Mouse (Mus musculus) forebrain, embryonic 16.5 days (tissue): Measurements from ENCODE around the gene Cldn15. TPM values are rescaled to one million over a fixed set of nuclear protein-coding genes. Genes with fewer than 3 reads are reported as not detected.
"Not testable (repeated sequence)": the region's sequence is repeated elsewhere in the genome, so short reads cannot be mapped to it uniquely, and the experiment has no call there.

Source experiments
- ATAC-seq: fragments of 200-750 bp; cut with Nextera tagmentation; 2 replicates; pipeline ENCODE4 v1.8.0; 2017; ENCODE audit warnings: mild to moderate bottlenecking, moderate library complexity
- H3K27ac ChIP-seq: fragments of 300-500 bp; sonication (generic); 2 replicates; pipeline ENCODE4 v1.5.1; 2014; ENCODE audit warnings: low read length, control low read depth
- H3K27me3 ChIP-seq: fragments of 300-500 bp; sonication (generic); replicated peaks from 2 replicates; pipeline ENCODE4 v1.6.1; 2014; ENCODE audit warnings: low read length; ENCODE audit not compliant: control insufficient read depth, insufficient read depth
- H3K36me3 ChIP-seq: fragments of 300-500 bp; sonication (generic); 2 replicates; pipeline ENCODE4 v1.6.1; 2014; ENCODE audit not compliant: control insufficient read depth, insufficient read depth
- H3K4me1 ChIP-seq: fragments of 300-500 bp; sonication (generic); replicated peaks from 2 replicates; pipeline ENCODE4 v1.6.1; 2014; ENCODE audit warnings: low read length; ENCODE audit not compliant: control insufficient read depth, insufficient read depth
- H3K4me2 ChIP-seq: fragments of 300-500 bp; sonication (generic); 2 replicates; pipeline ENCODE4 v1.6.1; 2014; ENCODE audit warnings: mild to moderate bottlenecking, low read length, control low read depth
- H3K4me3 ChIP-seq: fragments of 300-500 bp; sonication (generic); replicated peaks from 2 replicates; pipeline ENCODE4 v1.5.1; 2014; ENCODE audit warnings: mild to moderate bottlenecking, low read length, control low read depth
- H3K9ac ChIP-seq: fragments of 300-500 bp; sonication (generic); replicated peaks from 2 replicates; pipeline ENCODE4 v1.6.1; 2014; ENCODE audit warnings: low read depth, low read length, control low read depth
- H3K9me3 ChIP-seq: fragments of 300-500 bp; sonication (generic); 2 replicates; pipeline ENCODE4 v1.6.1; 2016; ENCODE audit warnings: low read length; ENCODE audit not compliant: control insufficient read depth
- WGBS: fragments of 180-500 bp; shearing (Covaris S2); extraction: QIAGEN DNeasy Blood & Tissue Kit; methylation state at CpG from one replicate; pipeline ENCODE4 v1.1.7; 2014; 5-methylcytosine and 5-hydroxymethylcytosine counted together
- polyA plus RNA-seq: library from polyadenylated mRNA; unstranded; fragments of >200 nt; fragmentation: Nextera tagmentation; extraction: Ambion mirVana; gene quantifications from 2 replicates; pipeline ENCODE4 v1.2.1, GENCODE M21; 2015

Cldn15 gene
- polyA plus RNA-seq, 1 experiment from 2014 or later: 0.58 TPM

GRCm38 (mm10) chr5:136932956-136933355 is 33.5 kb upstream of the Cldn15 start:
- no peak overlapping the region for H3K9ac ChIP-seq
- H3K4me3 ChIP-seq: no peak overlapping the region
- no peaks in the 10 kb centered on the region for H3K9me3 ChIP-seq
- H3K27me3 ChIP-seq: no peaks in the 10 kb centered on the region
- WGBS: 87% methylated on average over 5 of the region's 5 CpGs
- ATAC-seq: no peak
- H3K36me3 ChIP-seq: no peaks in the 10 kb centered on the region
- H3K4me1 ChIP-seq: 0 out of 2 replicates have a peak, but pooled peaks cover 2% of the 10 kb centered on the region
- no peak overlapping the region for H3K4me2 ChIP-seq
- H3K27ac ChIP-seq: no peak overlapping the region

GRCm38 (mm10) chr5:136933930-136934329 is 32.5 kb upstream of the Cldn15 start:
- no peaks in the 10 kb centered on the region for H3K36me3 ChIP-seq
- H3K4me2 ChIP-seq: no peak overlapping the region
- 91% methylated on average over 6 of the region's 6 CpGs for WGBS
- H3K27ac ChIP-seq: no peak overlapping the region
- H3K4me1 ChIP-seq: 0 out of 2 replicates have a peak, but pooled peaks cover 2% of the 10 kb centered on the region
- ATAC-seq: no peak
- H3K9me3 ChIP-seq: no peaks in the 10 kb centered on the region
- H3K4me3 ChIP-seq: no peak overlapping the region
- H3K9ac ChIP-seq: no peak overlapping the region
- no peaks in the 10 kb centered on the region for H3K27me3 ChIP-seq

- Histone ChIP-seq H3K4me3 (no peak overlapping the region), H3K9ac (no peak overlapping the region), H3K9me3 (no peaks in the 10 kb centered on the region), H3K36me3 (no peaks in the 10 kb centered on the region), H3K27ac (no peak overlapping the region), H3K27me3 (no peaks in the 10 kb centered on the region), H3K4me2 (no peak overlapping the region), H3K4me1 (no peaks in the 10 kb centered on the region)
- 71% methylated on average over 7 of the region's 7 CpGs for WGBS
- no peak for ATAC-seq
Observed at GRCm38 (mm10) chr5:136935905-136936695, 30.3 kb upstream of the Cldn15 start.

GRCm38 (mm10) chr5:136936750-136937149 is 29.7 kb upstream of the Cldn15 start:
- no peak overlapping the region for H3K9ac ChIP-seq
- H3K4me1 ChIP-seq: no peaks in the 10 kb centered on the region
- no peak overlapping the region for H3K4me2 ChIP-seq
- no peaks in the 10 kb centered on the region for H3K27me3 ChIP-seq
- H3K9me3 ChIP-seq: no peaks in the 10 kb centered on the region
- H3K36me3 ChIP-seq: no peaks in the 10 kb centered on the region
- no peak overlapping the region for H3K4me3 ChIP-seq
- no peak for ATAC-seq
- 86% methylated on average over 6 of the region's 6 CpGs for WGBS
- H3K27ac ChIP-seq: no peak overlapping the region

- H3K27me3 ChIP-seq: no peaks in the 10 kb centered on the region
- no peak overlapping the region for H3K9ac ChIP-seq
- H3K27ac ChIP-seq: no peak overlapping the region
- no peaks in the 10 kb centered on the region for H3K36me3 ChIP-seq
- no peaks in the 10 kb centered on the region for H3K4me1 ChIP-seq
- no peaks in the 10 kb centered on the region for H3K9me3 ChIP-seq
- H3K4me3 ChIP-seq: no peak overlapping the region
- no peak overlapping the region for H3K4me2 ChIP-seq
- 87% methylated on average over 5 of the region's 5 CpGs for WGBS
- ATAC-seq: no peak
Observed at GRCm38 (mm10) chr5:136937621-136938020, 28.8 kb upstream of the Cldn15 start.

GRCm38 (mm10) chr5:136939284-136939683 is 27.1 kb upstream of the Cldn15 start:
- Histone ChIP-seq H3K9ac (no peak overlapping the region), H3K4me2 (no peak overlapping the region), H3K27me3 (no peaks in the 10 kb centered on the region), H3K4me1 (no peaks in the 10 kb centered on the region), H3K36me3 (no peaks in the 10 kb centered on the region), H3K27ac (no peak overlapping the region), H3K9me3 (no peaks in the 10 kb centered on the region), H3K4me3 (no peak overlapping the region)
- 71% methylated on average over 7 of the region's 7 CpGs for WGBS
- no peak for ATAC-seq

- WGBS: 85% methylated on average over 6 of the region's 6 CpGs
Observed at GRCm38 (mm10) chr5:136940029-136940428, 26.4 kb upstream of the Cldn15 start.

GRCm38 (mm10) chr5:136940845-136941560 is 25.4 kb upstream of the Cldn15 start:
- no peaks in the 10 kb centered on the region for H3K4me1 ChIP-seq
- WGBS: 93% methylated on average over 12 of the region's 12 CpGs
- H3K9me3 ChIP-seq: no peaks in the 10 kb centered on the region

More at GRCm38 (mm10) chr5:136940029-136940428, 26.4 kb upstream of the Cldn15 start:
- H3K36me3 ChIP-seq, H3K4me2 ChIP-seq, H3K27me3 ChIP-seq, H3K27ac ChIP-seq, H3K4me1 ChIP-seq, H3K9me3 ChIP-seq, ATAC-seq, H3K9ac ChIP-seq, H3K4me3 ChIP-seq: not testable (repeated sequence)

GRCm38 (mm10) chr5:136942781-136943180 is 23.6 kb upstream of the Cldn15 start:
- 89% methylated on average over 3 of the region's 3 CpGs for WGBS
- H3K4me3 ChIP-seq: no peak overlapping the region
- no peaks in the 10 kb centered on the region for H3K27me3 ChIP-seq
- H3K36me3 ChIP-seq: no peaks in the 10 kb centered on the region
- no peaks in the 10 kb centered on the region for H3K4me1 ChIP-seq
- H3K4me2 ChIP-seq: no peak overlapping the region
- no peak overlapping the region for H3K9ac ChIP-seq
- no peak overlapping the region for H3K27ac ChIP-seq
- no peak for ATAC-seq
- no peaks in the 10 kb centered on the region for H3K9me3 ChIP-seq

More at GRCm38 (mm10) chr5:136940845-136941560, 25.4 kb upstream of the Cldn15 start:
- Histone ChIP-seq H3K9ac (no peak overlapping the region), H3K27me3 (no peaks in the 10 kb centered on the region), H3K27ac (no peak overlapping the region), H3K4me2 (no peak overlapping the region), H3K4me3 (no peak overlapping the region), H3K36me3 (no peaks in the 10 kb centered on the region)
- ATAC-seq: no peak
